Mouse (Mus musculus) skeletal muscle tissue, adult 2 months (tissue): ENCODE results near the gene Foxi1.
"Not testable (repeated sequence)": the region's sequence is repeated elsewhere in the genome, so short reads cannot be mapped to it uniquely, and the experiment has no call there.

Source experiments
- DNase-seq: peaks from one replicate; pipeline ENCODE4 v3.0.0-alpha.2; 2012; ENCODE audit warnings: low read depth, low spot score

The Foxi1 gene

DNA sequence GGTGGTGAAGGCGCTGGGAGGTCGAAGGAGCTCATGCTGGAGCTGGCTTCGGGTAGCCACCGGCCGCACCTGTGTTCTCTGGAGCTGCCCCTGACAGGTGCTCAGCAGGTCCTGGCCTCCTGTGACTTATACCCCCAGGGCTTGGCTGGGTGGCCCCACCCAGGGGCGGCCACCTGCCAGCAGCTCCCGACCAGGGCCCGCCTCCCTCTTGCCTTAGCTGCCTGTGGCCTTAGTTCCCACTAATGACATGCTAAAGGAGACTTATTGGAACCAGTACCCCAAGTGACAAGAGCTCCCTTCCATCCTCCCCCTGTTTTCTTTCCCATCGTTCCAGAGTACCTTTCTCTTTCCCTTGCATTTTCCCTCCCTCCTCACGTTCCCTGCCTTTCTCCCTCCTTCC lies at the start of gene Foxi1:
TSS of gene Foxi1 (minus strand) at position 101 of the 400 bp plus-strand sequence.
- no peak for DNase-seq

DNA sequence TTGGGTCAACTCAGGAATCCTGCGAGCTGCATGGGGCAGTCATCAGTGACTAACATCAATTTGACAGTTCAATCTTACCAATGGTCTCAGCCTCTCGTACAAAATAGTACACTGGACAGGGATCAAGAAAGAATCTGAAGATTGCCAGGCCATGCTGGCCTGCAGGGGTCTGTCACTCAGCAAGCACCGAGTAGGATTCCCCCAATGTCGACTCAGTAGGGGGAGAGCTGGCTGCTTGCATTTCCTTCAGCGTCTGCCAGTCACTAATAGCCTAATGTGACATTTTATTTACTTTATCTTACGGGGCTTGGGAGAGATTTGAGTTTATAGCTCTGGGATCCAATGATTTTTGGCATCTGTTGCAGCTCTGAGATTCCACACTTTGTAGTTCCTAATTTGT lies 35.1 kb upstream of the Foxi1 start:
- no peak for DNase-seq

DNA sequence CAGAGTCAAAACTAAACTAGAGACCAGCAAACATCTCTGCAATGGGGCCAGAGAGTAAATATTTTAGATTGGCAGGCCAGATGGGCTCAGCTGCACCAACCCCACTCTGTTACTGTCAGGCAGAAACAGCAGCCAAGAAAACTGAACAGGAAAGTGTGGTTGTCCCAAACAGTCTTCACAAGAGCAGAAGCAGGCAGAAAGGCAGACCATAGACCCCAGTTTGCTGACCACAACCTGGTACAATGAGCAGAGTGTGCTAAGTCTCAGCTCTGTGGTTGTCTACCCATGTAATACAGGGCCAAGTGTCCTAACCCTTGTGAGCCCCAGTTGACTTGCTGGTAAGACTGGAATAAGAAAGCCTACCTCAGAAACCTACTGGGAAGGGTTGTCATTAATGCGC lies 32.4 kb upstream of the Foxi1 start:
- DNase-seq: no peak

DNA sequence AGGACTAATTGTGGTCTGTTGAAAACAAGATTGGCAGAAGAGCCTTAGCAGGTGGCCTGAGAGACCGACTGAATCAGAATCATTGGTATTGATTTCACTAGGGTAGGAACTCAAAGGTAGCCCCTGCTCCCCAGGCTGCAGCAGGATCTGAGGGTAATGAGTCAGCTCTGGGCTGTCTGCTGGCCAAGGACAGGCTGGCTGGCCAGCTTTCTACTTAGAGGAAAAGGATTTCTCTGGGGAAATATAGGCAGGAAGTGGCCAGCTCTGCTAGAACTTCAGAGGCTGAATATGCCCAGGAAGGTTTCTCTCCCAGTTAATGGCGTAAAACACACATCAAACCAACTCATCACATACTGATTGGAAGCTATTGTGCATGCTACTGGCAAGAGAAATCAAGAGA lies 31.8 kb upstream of the Foxi1 start:
- DNase-seq: peak; percentile 4

DNA sequence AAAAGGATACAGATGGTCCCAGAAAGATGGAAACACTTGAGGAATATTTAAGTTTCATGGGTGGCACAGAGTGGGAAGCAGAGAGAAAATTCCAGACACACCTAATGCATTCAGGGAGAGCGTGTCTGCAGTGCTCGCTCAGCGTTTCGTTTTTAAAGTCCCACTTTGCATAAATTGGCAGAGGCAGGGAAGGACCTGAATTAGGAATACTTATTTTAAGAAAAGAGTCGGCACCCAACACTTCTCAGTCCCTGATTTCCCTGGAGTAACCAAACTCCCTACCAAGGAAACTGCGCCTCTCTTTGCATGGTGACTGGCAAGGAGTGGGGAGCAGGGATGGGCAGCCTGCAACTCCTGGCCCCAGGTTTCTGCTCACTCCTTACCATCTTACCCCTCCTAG lies 29.0 kb upstream of the Foxi1 start:
- no peak for DNase-seq

DNA sequence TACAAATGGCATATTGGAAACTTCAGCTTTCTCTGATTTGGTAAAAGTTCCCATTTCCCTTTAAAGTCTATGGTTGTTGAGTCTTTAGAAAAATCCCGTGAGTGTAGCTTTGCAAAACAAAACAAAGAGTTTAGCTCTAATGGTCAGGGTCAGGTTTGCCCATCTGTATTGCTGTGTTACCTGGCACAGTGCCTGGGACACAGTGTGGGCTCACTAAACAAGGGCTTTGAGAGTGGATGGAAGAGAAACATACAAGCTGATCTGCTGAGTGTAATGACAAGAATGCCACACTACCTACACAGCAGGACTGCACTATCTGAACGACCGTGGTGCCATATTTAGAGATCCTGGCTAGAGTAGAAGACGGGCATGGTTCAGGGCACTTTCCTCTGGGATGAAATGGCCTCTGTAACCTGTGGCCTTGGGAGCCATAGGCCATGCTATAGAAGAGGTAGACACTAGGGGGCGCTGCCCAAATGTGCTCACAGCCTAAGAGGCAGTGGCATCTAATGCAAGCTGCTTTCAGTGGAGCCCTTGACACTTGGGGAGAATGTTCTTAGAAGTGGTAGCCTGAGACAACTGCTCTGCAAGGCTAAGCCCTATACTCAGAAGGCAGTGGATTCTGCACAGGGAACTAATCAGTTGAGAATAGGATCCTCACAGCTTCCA lies 28.3 kb upstream of the Foxi1 start:
- no peak for DNase-seq

DNA sequence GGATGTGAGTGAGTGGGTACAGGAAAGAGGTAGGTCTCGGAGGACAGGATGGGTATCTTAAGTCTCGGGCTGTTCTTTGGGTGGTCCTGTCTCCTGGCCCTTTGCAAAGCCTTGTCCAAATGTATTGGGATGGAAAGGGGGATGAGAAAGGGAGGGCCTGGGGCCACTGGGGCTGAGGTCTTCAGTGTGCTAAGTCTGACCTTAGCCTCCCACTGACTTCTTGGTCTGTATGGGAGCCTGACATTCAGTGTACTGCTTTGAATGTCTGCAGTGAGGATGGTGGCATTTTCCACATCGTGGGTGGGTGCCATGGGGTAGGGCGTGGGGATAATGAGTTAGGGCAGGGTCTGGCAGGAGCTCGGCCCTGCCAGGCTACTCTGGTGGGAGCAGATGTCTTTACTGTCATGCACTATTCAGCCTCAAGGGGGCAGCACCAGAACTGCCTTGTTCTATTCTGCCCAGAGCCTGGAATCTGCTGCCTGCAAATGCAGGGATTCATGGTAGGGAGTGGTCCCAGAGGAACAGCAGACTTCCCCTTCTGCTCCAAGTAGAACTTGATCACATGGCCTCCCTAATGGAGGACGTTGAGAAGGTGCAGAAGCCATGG lies 21.0 kb upstream of the Foxi1 start:
- no peak for DNase-seq

DNA sequence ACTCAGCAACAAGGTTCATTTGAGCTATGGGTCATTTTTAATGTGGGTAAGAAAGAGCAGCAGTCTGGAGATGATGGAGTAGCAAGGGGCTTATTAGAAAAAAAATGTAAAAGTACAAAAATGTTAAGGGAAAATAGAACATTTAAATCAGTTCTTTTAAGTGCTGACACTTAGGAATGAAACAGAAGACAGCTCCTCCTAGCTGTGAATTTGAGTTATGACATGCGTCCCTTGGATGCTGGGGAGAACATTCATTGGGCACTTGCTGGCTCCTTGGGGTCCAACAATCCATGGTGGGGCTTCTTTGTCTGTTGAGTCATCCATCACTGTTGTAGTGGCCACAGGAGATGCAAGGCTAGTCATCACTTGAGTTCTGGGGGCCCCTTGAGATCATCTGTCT lies 19.3 kb upstream of the Foxi1 start:
- DNase-seq: no peak

DNA sequence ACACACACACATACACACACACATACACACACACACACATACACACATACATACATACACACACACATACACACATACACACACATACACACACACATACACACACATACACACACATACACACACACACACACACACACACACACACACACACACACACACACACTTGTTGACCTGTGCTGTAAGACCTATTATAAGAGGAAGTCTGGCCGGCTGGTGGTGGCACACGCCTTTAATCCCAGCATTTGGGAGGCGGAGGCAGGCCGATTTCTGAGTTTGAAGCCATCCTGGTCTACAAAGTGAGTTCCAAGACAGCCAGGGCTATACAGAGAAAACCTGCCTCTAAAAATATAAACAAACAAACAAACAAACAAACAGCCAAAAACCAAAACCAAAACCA lies 12.7 kb upstream of the Foxi1 start:
- not testable (repeated sequence) for DNase-seq

DNA sequence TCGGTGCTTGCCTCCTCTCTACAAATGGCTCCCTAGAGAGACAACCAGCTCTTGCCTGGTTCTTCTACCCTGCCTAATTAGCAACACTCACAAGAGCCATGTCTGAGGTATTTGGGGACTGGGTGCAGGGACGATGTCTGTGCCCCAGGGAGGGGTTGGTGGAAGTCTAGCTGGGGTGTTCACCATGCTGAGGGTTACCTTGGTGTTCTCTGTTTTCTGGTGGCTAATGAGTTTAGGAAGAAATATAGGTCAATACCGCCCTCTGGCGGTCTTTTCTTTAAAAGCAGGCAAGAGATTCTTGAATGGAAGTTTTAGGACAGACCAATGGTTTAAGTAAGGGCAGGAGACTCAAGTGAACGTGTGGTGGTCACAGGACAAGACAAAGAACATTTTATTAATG lies 5.0 kb upstream of the Foxi1 start:
- DNase-seq: peak; percentile 34

DNA sequence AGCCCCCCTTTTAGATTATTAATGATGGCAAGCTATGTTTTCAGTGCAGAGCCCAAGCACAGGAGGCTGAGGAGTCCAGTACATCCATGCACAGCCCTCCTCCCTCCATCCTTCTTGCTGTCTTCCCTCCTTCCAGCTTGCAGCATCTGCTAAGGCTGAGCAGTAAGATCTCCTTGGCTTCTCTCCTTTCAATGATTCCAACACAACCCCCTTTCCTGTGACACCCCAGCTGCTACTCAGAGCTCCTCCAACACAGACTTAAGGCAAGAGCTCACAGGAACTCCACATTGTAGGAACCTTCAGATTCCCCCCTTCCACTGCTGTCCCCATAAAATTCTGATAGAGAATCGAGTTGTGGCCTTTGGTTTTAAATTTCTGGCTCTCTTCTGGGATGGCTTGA lies 5.1 kb downstream of the Foxi1 start:
- no peak for DNase-seq

DNA sequence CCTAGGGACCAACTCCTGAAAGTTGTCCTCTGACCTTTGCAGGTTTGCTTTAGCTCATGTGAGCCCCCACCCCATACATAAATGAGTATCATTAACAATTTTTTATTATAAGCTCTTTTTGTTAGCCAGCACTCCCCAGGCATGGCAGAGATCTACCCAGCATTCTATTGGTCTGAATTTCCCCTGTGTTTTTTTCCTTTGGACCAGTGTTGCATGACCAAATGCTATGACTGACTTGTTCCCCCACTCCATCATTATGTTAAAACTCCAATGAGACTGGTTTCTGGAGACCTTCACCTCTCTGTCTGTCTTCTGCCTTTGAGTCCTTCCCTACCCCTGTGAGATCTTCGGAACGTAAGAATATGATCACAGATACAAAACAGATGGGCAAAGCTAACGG lies 12.7 kb downstream of the Foxi1 start:
- DNase-seq: no peak

DNA sequence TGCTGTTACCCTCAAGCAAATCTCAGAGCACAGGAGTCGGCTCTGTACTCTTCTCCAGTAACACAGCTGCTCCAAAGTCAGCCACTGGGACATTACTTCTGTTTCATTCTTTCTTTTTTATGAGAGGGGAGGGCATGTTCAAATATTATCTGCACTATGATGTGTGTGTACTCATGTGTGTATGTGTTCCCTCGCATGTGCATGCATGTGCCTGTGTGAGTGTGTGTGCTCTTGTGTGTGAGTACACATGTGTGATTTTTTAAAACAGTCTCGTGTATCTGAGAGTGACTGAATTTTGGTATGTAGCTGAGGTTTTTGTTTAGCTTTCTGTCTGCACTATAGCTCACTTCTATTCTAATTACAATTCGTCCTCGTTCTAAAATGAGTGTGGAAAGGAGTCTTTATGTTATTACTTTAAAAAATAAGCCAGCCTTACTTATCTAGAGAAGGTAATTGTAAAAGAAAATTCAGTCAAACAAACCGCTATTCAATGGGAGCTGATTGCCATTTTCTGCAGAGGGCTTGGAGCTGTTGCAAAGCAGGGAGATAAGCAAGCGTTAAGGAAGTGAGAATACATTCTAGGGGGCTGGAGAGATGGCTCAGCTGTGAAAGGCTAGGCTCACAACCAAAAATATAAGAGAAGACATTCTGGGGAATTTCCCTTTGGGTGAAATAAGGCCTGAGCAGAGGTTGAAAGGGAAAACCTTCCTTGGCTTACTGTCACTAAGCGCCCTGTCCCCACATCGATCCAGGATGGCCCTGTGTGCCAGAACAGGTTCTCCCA lies 13.5 kb downstream of the Foxi1 start:
- no peak for DNase-seq

DNA sequence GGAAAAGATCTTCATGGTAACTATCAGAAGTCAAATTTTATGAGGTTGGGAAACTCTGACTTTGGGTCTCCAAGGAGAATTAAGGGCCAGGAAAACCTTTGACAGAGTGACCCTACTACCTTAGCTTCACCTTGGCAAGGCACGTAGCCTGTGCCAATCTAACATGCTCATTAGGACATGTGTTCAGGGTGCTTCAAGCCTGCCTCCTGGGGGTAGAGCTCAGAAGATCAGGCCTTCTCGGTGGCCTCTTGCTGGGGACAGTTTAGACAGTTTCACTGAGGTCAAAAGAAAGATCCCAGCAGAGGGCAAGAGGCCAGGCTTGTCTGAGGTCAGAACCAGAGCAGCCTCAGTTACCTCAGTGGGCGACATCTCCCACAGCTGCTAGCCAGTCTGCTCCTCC lies 14.2 kb downstream of the Foxi1 start:
- no peak for DNase-seq

DNA sequence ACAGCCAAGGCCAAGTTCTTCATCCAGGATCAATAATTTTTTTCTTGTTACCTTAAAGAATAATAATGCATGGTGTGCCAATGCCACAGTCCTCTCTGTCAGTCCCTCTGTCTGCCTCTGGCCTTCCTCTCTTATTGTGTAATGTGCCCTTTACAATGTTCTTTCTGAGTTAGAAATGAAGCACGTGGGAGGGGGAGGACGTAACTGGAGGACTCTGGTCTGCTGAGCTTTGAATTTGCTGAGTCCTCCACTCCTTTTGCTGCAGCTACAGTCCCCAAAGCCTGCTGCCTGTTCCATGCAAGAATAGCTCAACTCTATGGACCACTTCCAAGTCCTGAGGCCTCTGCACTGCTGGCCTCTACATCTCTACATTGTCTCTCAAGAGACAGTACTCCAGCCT lies 23.6 kb downstream of the Foxi1 start:
- DNase-seq: no peak

DNA sequence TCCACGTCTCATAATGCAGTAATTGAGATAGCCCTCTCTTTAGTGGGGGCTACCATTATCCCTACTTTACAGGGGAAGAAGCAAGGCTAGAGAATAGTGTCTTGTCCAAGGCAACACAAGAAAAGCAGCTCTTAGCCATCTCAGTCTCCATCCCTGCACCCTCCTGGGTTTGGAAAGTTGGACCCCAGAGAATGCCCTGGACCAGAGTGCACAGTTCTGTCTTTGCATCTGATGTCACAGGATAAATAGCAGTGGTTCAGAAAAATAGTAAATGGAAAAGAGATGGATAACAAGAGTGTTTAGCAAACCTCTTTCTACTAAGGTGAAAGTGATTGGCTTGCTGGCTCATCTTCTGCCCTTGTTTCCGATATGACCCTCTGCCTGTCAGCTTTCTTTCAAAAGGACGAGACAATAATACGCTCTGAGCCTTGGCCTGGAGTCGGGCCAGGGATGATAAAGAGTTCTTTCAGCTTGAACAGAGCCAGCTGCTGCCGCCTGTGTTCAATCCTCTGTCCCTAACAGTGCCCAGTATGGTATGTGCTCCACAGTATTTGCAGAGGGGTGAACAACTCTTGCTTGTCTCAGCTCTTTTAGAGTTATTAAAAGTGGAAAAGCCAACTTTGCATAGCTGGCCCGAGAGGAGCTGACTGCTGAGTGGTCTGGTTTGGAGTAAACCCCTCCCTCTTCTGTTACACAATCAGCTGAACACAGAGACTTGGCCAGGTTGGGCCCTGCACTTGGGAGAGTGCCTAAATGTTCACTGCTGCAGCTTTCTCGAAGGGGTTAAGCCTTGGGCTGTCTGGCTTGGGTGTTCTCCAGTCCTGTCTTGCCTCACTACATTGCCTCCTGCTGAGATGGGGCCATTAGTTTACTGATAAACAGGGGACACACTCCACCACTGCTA lies 26.4 kb downstream of the Foxi1 start:
- DNase-seq: peak; percentile 47

DNA sequence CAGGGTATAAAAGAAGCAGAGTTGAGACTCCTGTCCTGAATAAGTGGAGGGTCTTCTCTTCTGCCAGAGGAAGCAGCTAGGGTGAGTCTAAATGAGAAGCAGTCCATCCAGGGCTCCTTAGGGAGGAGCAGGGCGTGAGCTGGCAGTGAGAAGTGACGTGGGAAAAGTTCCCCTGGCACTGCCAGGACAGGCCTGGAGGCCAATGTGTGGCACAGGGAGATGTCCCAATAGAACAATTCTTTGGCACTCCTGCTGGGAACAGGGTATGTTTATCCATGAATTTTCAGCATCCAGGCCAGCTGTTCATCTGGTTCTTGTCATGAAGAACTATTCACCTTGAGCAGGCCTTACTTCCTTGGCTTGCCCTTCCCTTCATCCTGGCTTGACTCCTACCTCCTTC lies 29.1 kb downstream of the Foxi1 start:
- no peak for DNase-seq

DNA sequence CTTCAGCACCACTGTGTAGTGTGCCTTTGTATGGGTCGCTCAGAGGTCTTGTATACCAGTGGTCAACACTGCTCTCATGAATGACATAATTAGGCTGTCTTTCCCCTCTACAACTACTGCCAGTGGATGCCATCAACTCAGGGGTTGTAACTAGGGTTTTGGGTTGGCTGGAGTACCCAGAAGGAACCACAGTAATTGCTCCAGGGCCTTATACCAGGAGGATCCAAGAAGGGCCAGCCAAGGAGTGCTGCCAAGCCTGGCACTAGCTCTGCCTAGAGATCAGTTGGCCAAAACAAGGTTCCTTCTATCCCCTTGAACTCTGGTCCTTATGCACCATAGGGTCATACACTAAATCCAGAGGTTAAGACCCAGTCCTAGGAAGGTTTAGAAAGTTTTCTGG lies 31.5 kb downstream of the Foxi1 start:
- no peak for DNase-seq

DNA sequence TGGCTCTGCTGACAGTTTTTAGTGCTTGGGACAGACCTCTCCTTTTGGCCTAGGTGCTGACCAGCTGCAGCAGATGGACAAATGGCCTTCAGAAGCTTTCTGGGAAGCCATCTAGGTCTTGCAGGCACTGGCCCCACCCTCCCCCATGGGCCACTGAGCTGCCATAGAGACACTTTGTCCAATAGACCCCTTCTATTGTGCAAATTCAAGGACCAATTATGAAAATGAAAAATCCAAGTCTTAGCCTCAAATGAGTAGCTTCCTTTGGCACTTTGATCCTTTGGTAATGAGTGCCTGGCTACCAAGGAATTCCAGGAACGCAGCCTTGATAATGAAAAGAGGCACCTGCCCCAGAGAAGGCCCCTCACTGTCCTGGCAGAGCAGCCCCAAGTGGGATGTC lies 36.7 kb downstream of the Foxi1 start:
- DNase-seq: no peak

DNA sequence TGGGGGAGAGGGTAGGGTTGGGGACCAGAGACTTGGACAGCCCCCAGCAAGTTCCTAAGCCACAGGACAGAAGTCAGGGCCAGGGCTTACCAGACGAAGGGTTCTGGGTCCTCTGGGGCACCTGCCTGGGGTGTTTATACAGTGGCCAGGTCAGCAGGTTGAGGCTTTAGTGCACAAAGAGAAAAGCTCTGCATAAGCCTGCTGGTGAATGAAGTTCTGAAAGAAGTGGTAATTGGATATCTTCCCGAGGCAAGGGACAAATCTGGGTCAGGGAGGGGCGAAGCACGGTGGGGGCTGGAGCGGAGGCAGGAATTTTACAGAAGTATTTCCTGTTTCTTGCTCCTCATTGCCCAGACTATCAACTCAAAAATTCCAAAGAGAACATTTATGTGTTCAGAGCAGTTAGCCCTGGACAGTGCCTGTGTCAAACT lies 38.4 kb downstream of the Foxi1 start:
- DNase-seq: peak; percentile 29

DNA sequence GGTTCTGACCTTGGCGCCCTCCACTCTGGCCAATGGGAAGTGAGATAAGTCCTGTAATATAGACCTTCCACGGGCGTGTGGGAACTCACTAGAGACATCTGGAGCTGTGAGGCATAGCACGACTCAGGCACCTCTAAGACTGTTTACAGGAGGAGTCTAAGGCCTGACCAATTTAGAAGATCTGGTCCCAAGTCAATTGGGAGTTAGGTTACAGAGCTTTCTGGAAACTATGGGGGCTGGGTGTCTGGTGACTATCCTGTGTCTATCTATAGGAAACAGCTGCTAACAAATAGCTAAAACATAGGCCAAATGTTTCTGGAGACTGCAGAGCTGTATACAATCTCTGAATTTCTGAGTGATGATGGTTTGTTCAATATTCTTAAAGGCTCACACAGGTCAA lies 41.5 kb downstream of the Foxi1 start:
- no peak for DNase-seq

DNA sequence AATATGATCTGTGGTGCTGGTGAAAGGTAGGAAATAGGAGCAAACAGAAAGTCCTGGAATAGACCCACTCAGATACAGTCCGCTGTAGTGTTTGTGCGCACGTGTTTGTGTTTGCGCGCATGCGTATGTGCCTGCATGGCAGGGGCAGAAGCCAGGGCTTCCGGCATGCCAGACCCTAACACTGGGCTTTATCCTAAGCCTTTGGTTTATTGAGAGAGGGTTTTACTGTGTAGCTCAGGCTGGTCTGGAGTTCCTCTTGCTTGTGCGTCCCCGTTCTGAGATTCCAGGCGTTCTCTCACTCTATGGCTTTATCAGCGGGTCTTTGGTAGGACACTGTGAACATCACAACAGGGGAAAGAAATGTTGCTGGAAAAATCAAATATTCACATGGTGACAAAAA lies 42.6 kb downstream of the Foxi1 start:
- no peak for DNase-seq
